Comparison of ENCODE assay signal across 10 mouse cellular contexts in the genomic region with DNA sequence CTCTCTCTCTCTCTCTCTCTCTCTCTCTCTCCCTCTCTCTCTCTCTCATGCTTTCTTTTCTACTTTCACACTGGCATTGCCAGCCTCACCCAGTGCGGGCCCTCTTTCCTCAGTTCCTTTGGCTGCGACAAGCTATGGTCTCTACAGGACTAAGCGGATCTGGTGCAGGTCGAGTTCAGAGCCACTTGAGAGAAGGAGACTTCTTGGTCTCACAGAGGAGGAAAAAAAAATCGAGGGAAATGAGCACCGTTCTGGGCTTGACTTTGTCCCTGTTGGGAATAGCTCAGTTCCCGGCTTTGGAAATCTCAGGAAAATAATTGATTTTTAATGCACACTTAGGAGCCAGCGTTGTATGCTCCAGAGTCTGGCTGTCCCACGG. TPM values are rescaled to one million over a fixed set of nuclear protein-coding genes. Genes with fewer than 3 reads are reported as not detected.
DNase-seq lines count a peak whose midpoint lies in the region; ATAC-seq and TF ChIP-seq lines count a peak whose summit lies in the region.
"Had no signal": no experiment of that assay in that cellular context is flagged by ENCODE, and none has a peak within 500 bp of the region (broad histone marks: within the 10 kb centered on the region; RNA-seq: fewer than 3 reads in every experiment).

No protein-coding gene starts in this region.

- no peaks in the 10 kb centered on the region for H3K9me3 ChIP-seq in limb, embryonic 14.5 days (ENCODE audit: control insufficient read depth, low read length)

- no peaks in the 10 kb centered on the region for H3K36me3 ChIP-seq in limb, embryonic 14.5 days (ENCODE audit: control insufficient read depth, insufficient read depth, low read length)

- 0 out of 2 replicates have a peak, but pooled peaks have one; percentile 0 for ATAC-seq in frontal cortex, adult (ENCODE audit: low TSS enrichment)
- no peak for ATAC-seq in limb, embryonic 14.5 days (ENCODE audit: low FRiP score, low read depth)

- H3K27me3 ChIP-seq in limb, embryonic 14.5 days (ENCODE audit: control insufficient read depth, insufficient read depth, low read length), result peaks cover 82% of the 10 kb centered on the region

- peak overlapping the region; percentile 2; the same call in 1 of the 2 replicates for H3K4me3 ChIP-seq in limb, embryonic 14.5 days (replicated peaks; ENCODE audit: low read length)

- H3K4me1 ChIP-seq in limb, embryonic 14.5 days (ENCODE audit: control insufficient read depth, insufficient read depth, low read length), result no peaks in the 10 kb centered on the region

- H3K27ac ChIP-seq in limb, embryonic 14.5 days (replicated peaks; ENCODE audit: low read depth, low read length), result no peak overlapping the region

- WGBS in limb, embryonic 14.5 days, result 2% methylated on average over 9 of the region's 9 CpGs

- DNase-seq in frontal cortex, adult 2 months (ENCODE audit: extremely low spot score in 1 of 2, low spot score in 1 of 2), result no peak
- DNase-seq in right cerebral cortex, adult 18-20 months, result peak; percentile 24
- DNase-seq in right cerebral cortex, postnatal 14 days, result no peak
- DNase-seq in limb, embryonic 14.5 days (ENCODE audit: low spot score), result no peak
- no peak for DNase-seq in urinary bladder, adult 2 months (ENCODE audit: low spot score)
- no peak for DNase-seq in adrenal gland, adult 18-20 months (ENCODE audit: low spot score in 2 of 2)
- DNase-seq in adipocyte (ENCODE audit: low spot score), result no peak
- DNase-seq: cerebellum, postnatal 36 days; lung, adult 2 months had no signal

- no peak for TF ChIP-seq POLR2A in limb, embryonic 14.5 days (IDR thresholded peaks at IDR 0.05; ENCODE audit: borderline replicate concordance, extremely low read depth, insufficient read depth, insufficient read length)

- H3K4me2 ChIP-seq in limb, embryonic 14.5 days (replicated peaks; ENCODE audit: low read depth, low read length, severe bottlenecking), result peak overlapping the region; percentile 16; the same call in 1 of the 2 replicates

- H3K9ac ChIP-seq in limb, embryonic 14.5 days (ENCODE audit: low read depth, low read length, severe bottlenecking), result no peak overlapping the region

RNA-seq across cellular contexts. Expression of a gene that starts 5.9 kb away (rescaled TPM):
- 1.6 and 1.7 TPM in 2 replicates for polyA plus RNA-seq in frontal cortex, adult 2 months (2012; rRNA removed)
- polyA plus RNA-seq in limb, embryonic 14.5 days (2012; rRNA removed), result 0.04 TPM in 1 of 2 replicates, not detected in the other
- not detected in 2 replicates for polyA plus RNA-seq in limb, embryonic 14.5 days (2014; fragmentation: Nextera tagmentation; extraction: Ambion mirVana)
- not detected in 2 replicates for polyA plus RNA-seq in urinary bladder, adult 2 months (2012; rRNA removed)
- not detected for total RNA-seq in adrenal gland, adult 18-20 months (2021)
- polyA plus RNA-seq: lung, adult 2 months had no signal

RNA-seq across cellular contexts. Expression of a gene that starts 8.5 kb away (rescaled TPM):
- polyA plus RNA-seq in frontal cortex, adult 2 months (2012; rRNA removed), result 68.4 and 69.9 TPM in 2 replicates
- polyA plus RNA-seq in limb, embryonic 14.5 days (2012; rRNA removed), result 0.12 and 1.2 TPM in 2 replicates
- not detected in 2 replicates for polyA plus RNA-seq in limb, embryonic 14.5 days (2014; fragmentation: Nextera tagmentation; extraction: Ambion mirVana)
- not detected in 2 replicates for polyA plus RNA-seq in urinary bladder, adult 2 months (2012; rRNA removed)
- total RNA-seq in adrenal gland, adult 18-20 months (2021), result not detected

Comparison
In these comparisons a context has a peak if more than half of its experiments do, and no peak if none do; other contexts are left out.
1. RNA of a gene that starts 8.5 kb away (polyA plus RNA-seq): 68.4 to 69.9 TPM in frontal cortex, adult 2 months; 0.12 to 1.2 TPM in limb, embryonic 14.5 days and not detected in urinary bladder, adult 2 months; every median in the first group is over 10 times any median in the second.